Mouse (Mus musculus): ENCODE measurements around the gene Mmd.

GRCm38 (mm10) chr11:90276561-90276960, 27.3 kb downstream of the Mmd start:
- TF ChIP-seq CTCF (IDR thresholded peaks at IDR 0.05) (no peak), POLR2A (IDR thresholded peaks at IDR 0.05; ENCODE audit: insufficient read depth, low read depth, low read length) (no peak), EP300 (IDR thresholded peaks at IDR 0.05; ENCODE audit: insufficient read depth, low read depth, low read length) (no peak)

Data from heart, adult 2 months (tissue).